Mouse (Mus musculus): ENCODE results near the gene Car2. TPM values are rescaled to one million over a fixed set of nuclear protein-coding genes. Genes with fewer than 3 reads are reported as not detected.

Car2 gene
- total RNA-seq, 2 experiments from 2014 or later = 9.8 to 11.8 TPM

GRCm38 (mm10) chr3:14879293-14879692, 6.8 kb upstream of the Car2 start:
- DNase-seq = no peak

GRCm38 (mm10) chr3:14880277-14880676, 5.8 kb upstream of the Car2 start:
- no peak for DNase-seq

GRCm38 (mm10) chr3:14882005-14882404, 4.1 kb upstream of the Car2 start:
- no peak for DNase-seq

- DNase-seq = no peak
Observed at GRCm38 (mm10) chr3:14882756-14883155, 3.3 kb upstream of the Car2 start.

- DNase-seq = no peak
Observed at GRCm38 (mm10) chr3:14884826-14885225, 1.2 kb upstream of the Car2 start.

GRCm38 (mm10) chr3:14887134-14887666, 1.1 kb downstream of the Car2 start:
- DNase-seq = no peak

GRCm38 (mm10) chr3:14887686-14888295, 1.7 kb downstream of the Car2 start:
- no peak for DNase-seq

- no peak for DNase-seq
Observed at GRCm38 (mm10) chr3:14888549-14888948, 2.5 kb downstream of the Car2 start.

- DNase-seq = no peak
Observed at GRCm38 (mm10) chr3:14889085-14889484, 3.0 kb downstream of the Car2 start.

GRCm38 (mm10) chr3:14889716-14890409, 3.8 kb downstream of the Car2 start:
- no peak for DNase-seq

GRCm38 (mm10) chr3:14892991-14893390, 6.9 kb downstream of the Car2 start:
- DNase-seq = no peak

- DNase-seq = no peak
Observed at GRCm38 (mm10) chr3:14893700-14894099, 7.6 kb downstream of the Car2 start.

- DNase-seq = no peak
Observed at GRCm38 (mm10) chr3:14895333-14895732, 9.3 kb downstream of the Car2 start.

GRCm38 (mm10) chr3:14897770-14898169, 11.7 kb downstream of the Car2 start:
- DNase-seq = no peak

- DNase-seq = no peak
Observed at GRCm38 (mm10) chr3:14903380-14903779, 17.3 kb downstream of the Car2 start.

- DNase-seq = no peak
Observed at GRCm38 (mm10) chr3:14904165-14904564, 18.1 kb downstream of the Car2 start.

GRCm38 (mm10) chr3:14907271-14907670, 21.2 kb downstream of the Car2 start:
- no peak for DNase-seq

- no peak for DNase-seq
Observed at GRCm38 (mm10) chr3:14911992-14912582, 26.0 kb downstream of the Car2 start.

- no peak for DNase-seq
Observed at GRCm38 (mm10) chr3:14913774-14914173, 27.7 kb downstream of the Car2 start.

GRCm38 (mm10) chr3:14915355-14915754, 29.3 kb downstream of the Car2 start:
- DNase-seq = no peak

GRCm38 (mm10) chr3:14917261-14917660, 31.2 kb downstream of the Car2 start:
- DNase-seq = no peak

- DNase-seq = no peak
Observed at GRCm38 (mm10) chr3:14944706-14945105, 58.6 kb downstream of the Car2 start.

- DNase-seq = no peak
Observed at GRCm38 (mm10) chr3:14945627-14946026, 59.6 kb downstream of the Car2 start.

All from heart, postnatal 4 days (tissue).